Mouse (Mus musculus): ENCODE data around the gene Olfr62. TPM values are rescaled to one million over a fixed set of nuclear protein-coding genes. Genes with fewer than 3 reads are reported as not detected.

The Olfr62 gene
- not detected in 2 replicates for polyA plus RNA-seq (2011; ENCODE audit: insufficient read depth, insufficient read length, low replicate concordance, missing spikeins)

- TF ChIP-seq CTCF (IDR thresholded peaks at IDR 0.05; ENCODE audit: control insufficient read depth, insufficient read depth, low read length) = no peak
- TF ChIP-seq POLR2A (IDR thresholded peaks at IDR 0.05; ENCODE audit: borderline replicate concordance, control insufficient read depth, low read depth, low read length) = no peak
- Histone ChIP-seq H3K27ac (ENCODE audit: control insufficient read depth, insufficient read depth, low read depth, low read length, poor library complexity) (no peak within 1 kb of the TSS), H3K4me3 (replicated peaks; ENCODE audit: control insufficient read depth, low read depth, low read length) (no peak within 1 kb of the TSS), H3K4me1 (ENCODE audit: control insufficient read depth, insufficient read depth, low read length) (no peaks in the 10 kb centered on the region; the same call in 1 of the 2 replicates)
These were observed at the start of gene Olfr62 for GRCm38 (mm10) chr4:118658652-118659051. Gene Olfr62 (plus strand): TSS chr4:118658952.

- Histone ChIP-seq H3K4me1 (ENCODE audit: control insufficient read depth, insufficient read depth, low read length) (peaks cover 6% of the 10 kb centered on the region), H3K27ac (ENCODE audit: control insufficient read depth, insufficient read depth, low read depth, low read length, poor library complexity) (peak overlapping the region; percentile 88), H3K4me3 (replicated peaks; ENCODE audit: control insufficient read depth, low read depth, low read length) (no peak overlapping the region)
- TF ChIP-seq CTCF (IDR thresholded peaks at IDR 0.05; ENCODE audit: control insufficient read depth, insufficient read depth, low read length) = no peak
- no peak for TF ChIP-seq POLR2A (IDR thresholded peaks at IDR 0.05; ENCODE audit: borderline replicate concordance, control insufficient read depth, low read depth, low read length)
- WGBS = 6% methylated on average over 3 of the region's 3 CpGs
These were observed 48.9 kb upstream of the Olfr62 start for GRCm38 (mm10) chr4:118609836-118610235.

- Histone ChIP-seq H3K4me3 (replicated peaks; ENCODE audit: control insufficient read depth, low read depth, low read length) (no peak overlapping the region), H3K27ac (ENCODE audit: control insufficient read depth, insufficient read depth, low read depth, low read length, poor library complexity) (no peak overlapping the region), H3K4me1 (ENCODE audit: control insufficient read depth, insufficient read depth, low read length) (peaks cover 4% of the 10 kb centered on the region)
- no peak for TF ChIP-seq POLR2A (IDR thresholded peaks at IDR 0.05; ENCODE audit: borderline replicate concordance, control insufficient read depth, low read depth, low read length)
- peak; percentile 45 for TF ChIP-seq CTCF (IDR thresholded peaks at IDR 0.05; ENCODE audit: control insufficient read depth, insufficient read depth, low read length)
- WGBS = 40% methylated on average over 11 of the region's 11 CpGs
These were observed 46.1 kb upstream of the Olfr62 start for GRCm38 (mm10) chr4:118612619-118613018.

GRCm38 (mm10) chr4:118615412-118615811 is 43.3 kb upstream of the Olfr62 start:
- Histone ChIP-seq H3K4me3 (replicated peaks; ENCODE audit: control insufficient read depth, low read depth, low read length) (no peak overlapping the region), H3K4me1 (ENCODE audit: control insufficient read depth, insufficient read depth, low read length) (peaks cover 1% of the 10 kb centered on the region; the same call in 1 of the 2 replicates), H3K27ac (ENCODE audit: control insufficient read depth, insufficient read depth, low read depth, low read length, poor library complexity) (no peak overlapping the region)
- TF ChIP-seq POLR2A (IDR thresholded peaks at IDR 0.05; ENCODE audit: borderline replicate concordance, control insufficient read depth, low read depth, low read length) = no peak
- TF ChIP-seq CTCF (IDR thresholded peaks at IDR 0.05; ENCODE audit: control insufficient read depth, insufficient read depth, low read length) = no peak
- 49% methylated on average over 11 of the region's 11 CpGs for WGBS

- Histone ChIP-seq H3K4me3 (replicated peaks; ENCODE audit: control insufficient read depth, low read depth, low read length) (peak within 1 kb of the TSS; percentile 94), H3K4me1 (ENCODE audit: control insufficient read depth, insufficient read depth, low read length) (peaks cover 1% of the 10 kb centered on the region; the same call in 1 of the 2 replicates), H3K27ac (ENCODE audit: control insufficient read depth, insufficient read depth, low read depth, low read length, poor library complexity) (no peak within 1 kb of the TSS)
- 1% methylated on average over 40 of the region's 41 CpGs for WGBS
- TF ChIP-seq POLR2A (IDR thresholded peaks at IDR 0.05; ENCODE audit: borderline replicate concordance, control insufficient read depth, low read depth, low read length) = peak; percentile 48; the same call in 1 of the 2 replicates
- no peak for TF ChIP-seq CTCF (IDR thresholded peaks at IDR 0.05; ENCODE audit: control insufficient read depth, insufficient read depth, low read length)
These were observed 38.3 kb upstream of the Olfr62 start, which contains the start of the genes Cfap57 and Ebna1bp2 for GRCm38 (mm10) chr4:118620279-118620966. Gene Cfap57 (minus strand): TSS chr4:118620777. Gene Ebna1bp2 (plus strand): TSS chr4:118620799.

- Histone ChIP-seq H3K27ac (ENCODE audit: control insufficient read depth, insufficient read depth, low read depth, low read length, poor library complexity) (no peak overlapping the region), H3K4me1 (ENCODE audit: control insufficient read depth, insufficient read depth, low read length) (peaks cover 1% of the 10 kb centered on the region; the same call in 1 of the 2 replicates), H3K4me3 (replicated peaks; ENCODE audit: control insufficient read depth, low read depth, low read length) (peak overlapping the region; percentile 94)
- TF ChIP-seq CTCF (IDR thresholded peaks at IDR 0.05; ENCODE audit: control insufficient read depth, insufficient read depth, low read length) (no peak), POLR2A (IDR thresholded peaks at IDR 0.05; ENCODE audit: borderline replicate concordance, control insufficient read depth, low read depth, low read length) (no peak)
- WGBS = 1% methylated on average over 23 of the region's 23 CpGs
These were observed 37.8 kb upstream of the Olfr62 start for GRCm38 (mm10) chr4:118620967-118621320.

GRCm38 (mm10) chr4:118621781-118622180 is 37.0 kb upstream of the Olfr62 start:
- H3K4me3 ChIP-seq (replicated peaks; ENCODE audit: control insufficient read depth, low read depth, low read length) = no peak overlapping the region

GRCm38 (mm10) chr4:118630261-118630660 is 28.5 kb upstream of the Olfr62 start:
- Histone ChIP-seq H3K27ac (ENCODE audit: control insufficient read depth, insufficient read depth, low read depth, low read length, poor library complexity) (no peak overlapping the region), H3K4me1 (ENCODE audit: control insufficient read depth, insufficient read depth, low read length) (no peaks in the 10 kb centered on the region), H3K4me3 (replicated peaks; ENCODE audit: control insufficient read depth, low read depth, low read length) (no peak overlapping the region)
- 93% methylated on average over 5 of the region's 5 CpGs for WGBS
- no peak for TF ChIP-seq POLR2A (IDR thresholded peaks at IDR 0.05; ENCODE audit: borderline replicate concordance, control insufficient read depth, low read depth, low read length)
- no peak for TF ChIP-seq CTCF (IDR thresholded peaks at IDR 0.05; ENCODE audit: control insufficient read depth, insufficient read depth, low read length)

More at GRCm38 (mm10) chr4:118621781-118622180, 37.0 kb upstream of the Olfr62 start:
- TF ChIP-seq CTCF (IDR thresholded peaks at IDR 0.05; ENCODE audit: control insufficient read depth, insufficient read depth, low read length) = no peak
- no peak for TF ChIP-seq POLR2A (IDR thresholded peaks at IDR 0.05; ENCODE audit: borderline replicate concordance, control insufficient read depth, low read depth, low read length)
- H3K4me1 ChIP-seq (ENCODE audit: control insufficient read depth, insufficient read depth, low read length) = peaks cover 1% of the 10 kb centered on the region; the same call in 1 of the 2 replicates
- no peak overlapping the region for H3K27ac ChIP-seq (ENCODE audit: control insufficient read depth, insufficient read depth, low read depth, low read length, poor library complexity)
- WGBS = 49% methylated on average over 9 of the region's 9 CpGs

Measured in bone marrow, adult 2 months (tissue).